Mouse (Mus musculus) myocyte (in vitro differentiated cells): ENCODE data around the gene Cd6.

Source experiments
- CEBPB ChIP-seq: IDR thresholded peaks from 2 replicates; pipeline ENCODE4 v1.6.1; 2011; ENCODE audit warnings: mild to moderate bottlenecking, moderate library complexity; ENCODE audit not compliant: poor library complexity, insufficient read depth, severe bottlenecking
- E2F4 ChIP-seq: IDR thresholded peaks from one replicate; pipeline ENCODE4 v1.6.1; 2011; ENCODE audit warnings: mild to moderate bottlenecking, control low read depth, moderate library complexity; ENCODE audit not compliant: insufficient read depth
- MAX ChIP-seq: IDR thresholded peaks from one replicate; pipeline ENCODE4 v1.6.1; 2011; ENCODE audit warnings: low read depth, mild to moderate bottlenecking, control low read depth
- MYOD1 ChIP-seq, 3 experiments: IDR thresholded peaks; one replicate each; pipeline ENCODE4 v1.6.1; 2011; ENCODE audit warnings: control low read depth in 2 of 3, low read depth in 2 of 3, mild to moderate bottlenecking in 2 of 3, moderate library complexity in 1 of 3; ENCODE audit not compliant: insufficient read length in 2 of 3, control insufficient read depth in 1 of 3
- MYOG ChIP-seq, 3 experiments: IDR thresholded peaks; one replicate each; pipeline ENCODE4 v1.6.1; 2011; ENCODE audit warnings: control low read depth in 2 of 3, low read depth in 2 of 3, mild to moderate bottlenecking in 2 of 3; ENCODE audit not compliant: insufficient read length in 2 of 3, control insufficient read depth in 1 of 3, insufficient read depth in 1 of 3
- POLR2A ChIP-seq: IDR thresholded peaks from one replicate; pipeline ENCODE4 v1.6.1; 2011; ENCODE audit warnings: low read depth, mild to moderate bottlenecking, control low read depth, moderate library complexity; ENCODE audit not compliant: insufficient read length
- POLR2AphosphoS2 ChIP-seq: IDR thresholded peaks from one replicate; pipeline ENCODE4 v1.6.1; 2011; ENCODE audit warnings: low read depth, control low read depth; ENCODE audit not compliant: insufficient read length
- REST ChIP-seq: IDR thresholded peaks from one replicate; pipeline ENCODE4 v1.6.1; 2011; ENCODE audit warnings: mild to moderate bottlenecking, control low read depth, moderate library complexity; ENCODE audit not compliant: insufficient read depth, insufficient read length
- SRF ChIP-seq: IDR thresholded peaks from one replicate; pipeline ENCODE4 v1.6.1; 2011; ENCODE audit warnings: low read depth; ENCODE audit not compliant: control insufficient read depth, insufficient read length
- TCF12 ChIP-seq: IDR thresholded peaks from one replicate; pipeline ENCODE4 v1.6.1; 2011; ENCODE audit warnings: mild to moderate bottlenecking, control low read depth; ENCODE audit not compliant: poor library complexity, insufficient read depth, severe bottlenecking
- USF1 ChIP-seq: IDR thresholded peaks from one replicate; pipeline ENCODE4 v1.6.1; 2011; ENCODE audit warnings: low read depth, mild to moderate bottlenecking, control low read depth, moderate library complexity

DNA sequence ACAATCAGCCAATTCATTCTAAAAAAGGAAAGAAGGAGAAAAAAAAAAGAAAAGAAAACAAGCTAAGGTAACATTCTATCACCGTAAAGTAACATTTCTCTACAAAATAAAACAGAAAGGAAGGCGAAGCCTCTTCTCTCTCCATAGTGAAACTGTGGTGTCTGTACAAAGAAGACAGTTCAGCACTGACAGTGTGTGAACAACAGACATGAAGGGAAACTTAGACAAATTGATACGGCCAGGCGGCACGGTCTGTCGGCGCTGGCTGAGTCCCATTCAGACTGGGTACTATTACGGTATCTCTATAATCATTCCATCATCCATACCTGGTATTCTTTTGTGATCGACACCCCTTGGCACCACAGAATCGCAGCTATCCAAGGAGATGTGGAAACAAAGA lies 57.0 kb downstream of the Cd6 start:
- TF ChIP-seq POLR2A (no peak), POLR2AphosphoS2 (no peak), MYOG (IDR thresholded peaks at IDR 0.05; ENCODE audit: control insufficient read depth in 1 of 3, insufficient read depth in 1 of 3, insufficient read length in 2 of 3, low read depth in 2 of 3) (no peak), MYOD1 (IDR thresholded peaks at IDR 0.05; ENCODE audit: control insufficient read depth in 1 of 3, insufficient read length in 2 of 3, low read depth in 2 of 3) (no peak), USF1 (no peak), SRF (no peak), CEBPB (no peak), E2F4 (no peak), TCF12 (no peak), MAX (no peak), REST (no peak)
